Mouse (Mus musculus) erythroblast, embryonic 14.5 days (primary cell): ENCODE results near the gene Rab22a.

Experiments used
- GATA1 ChIP-seq: IDR thresholded peaks from 2 replicates; pipeline ENCODE4 v1.6.1; 2012; ENCODE audit warnings: low read length, inconsistent platforms, mixed read lengths
- TAL1 ChIP-seq: IDR thresholded peaks from 3 replicates; pipeline ENCODE4 v1.6.1; 2012; ENCODE audit warnings: low read length, inconsistent platforms, mixed read lengths

DNA sequence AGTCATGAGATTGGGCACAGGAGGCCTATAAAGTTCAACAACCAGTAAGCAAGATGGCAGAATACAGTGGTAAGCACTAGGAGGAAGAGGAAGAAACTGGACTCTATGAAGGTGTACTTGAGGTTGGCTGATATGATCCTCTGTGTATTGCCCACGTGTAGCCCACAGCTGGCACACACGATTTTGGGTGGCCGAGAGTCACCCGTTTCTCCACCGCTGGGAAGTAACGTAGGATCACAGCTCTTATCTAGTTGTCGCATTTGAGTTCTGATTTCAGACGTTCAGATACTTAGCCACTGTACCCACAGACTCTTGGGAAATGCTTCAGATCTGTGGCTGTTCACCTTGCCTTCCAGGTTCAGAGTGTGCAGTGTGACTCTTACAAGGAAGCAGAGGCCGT is 78.7 kb downstream of the Rab22a start:
- TF ChIP-seq GATA1 (no peak), TAL1 (no peak)
